Mouse (Mus musculus): ENCODE data around the gene Tpm1.

Gene Tpm1

DNA sequence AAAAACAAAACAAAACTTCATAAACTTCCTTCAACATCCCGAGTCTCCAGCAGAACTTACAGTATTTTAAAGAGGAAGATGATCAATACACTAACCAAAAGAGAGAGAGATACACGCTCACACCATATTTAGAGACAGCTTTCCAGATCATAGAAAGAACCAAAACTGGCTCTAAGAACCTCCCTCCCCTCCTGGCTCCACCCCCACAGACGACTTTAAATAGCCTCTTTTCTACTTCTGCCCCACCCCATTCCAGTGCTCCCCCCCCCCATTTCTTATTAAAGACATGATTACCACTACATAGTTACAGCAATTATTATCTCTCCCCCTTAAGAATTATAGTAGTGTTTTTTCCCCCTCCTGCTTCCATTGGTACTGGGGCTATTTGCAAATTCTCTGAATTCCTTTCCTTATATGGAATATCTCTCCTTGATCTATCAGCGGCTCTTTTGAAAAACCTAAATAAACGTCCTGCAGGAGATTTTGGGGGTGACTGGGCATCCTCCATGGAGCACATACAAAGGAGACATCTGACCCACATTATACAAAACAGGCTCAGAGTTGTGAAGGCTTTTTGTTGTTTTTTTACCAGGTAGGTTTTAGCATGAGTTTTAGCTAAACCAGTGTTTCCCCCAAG is 3.1 kb downstream of the Tpm1 start:
- DNase-seq: peak in 1 of 2 experiments; percentile 40

GRCm38 (mm10) chr9:67045306-67045675 is 3.9 kb downstream of the Tpm1 start:
- DNase-seq: no peak

DNA sequence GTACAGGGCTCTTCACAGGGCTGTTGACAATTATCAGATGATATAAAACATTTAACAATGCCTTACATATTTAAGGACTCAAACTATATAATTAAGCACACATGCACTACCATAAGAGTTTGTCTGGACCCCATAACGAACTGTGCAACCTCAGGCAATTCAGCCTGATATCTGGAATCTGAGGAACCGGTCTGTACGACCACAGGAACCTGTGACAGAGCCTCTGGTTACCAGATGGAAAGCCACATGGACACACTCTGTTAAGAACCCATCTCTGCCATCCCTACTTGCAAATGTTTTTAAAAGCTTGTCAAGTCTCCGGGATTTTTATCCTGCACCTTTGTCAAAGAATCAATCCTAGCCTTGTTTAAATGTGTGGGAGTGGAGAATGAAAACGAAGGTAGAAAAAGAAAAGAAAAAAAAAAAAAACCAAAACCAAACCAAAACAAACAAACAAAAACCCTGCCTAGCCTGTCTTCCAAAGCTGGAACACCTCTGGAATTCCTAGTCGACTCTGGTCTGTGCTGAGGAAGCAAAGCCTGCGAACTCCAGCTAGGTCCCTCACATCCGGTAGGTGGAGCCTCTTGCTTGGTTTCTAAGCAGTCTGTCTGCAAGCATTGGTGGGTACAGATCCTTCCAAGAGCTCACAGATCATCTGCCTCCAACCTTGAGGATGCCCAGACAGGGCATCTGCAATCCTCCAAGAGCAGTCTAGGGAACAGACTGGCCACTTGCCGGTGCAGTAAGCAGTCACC is 4.5 kb downstream of the Tpm1 start:
- peak; percentile 76 to 84 for DNase-seq

GRCm38 (mm10) chr9:67043231-67044199 is 5.7 kb downstream of the Tpm1 start:
- DNase-seq: peak; percentile 100

GRCm38 (mm10) chr9:67042813-67043207 is 6.4 kb downstream of the Tpm1 start:
- DNase-seq: no peak

DNA sequence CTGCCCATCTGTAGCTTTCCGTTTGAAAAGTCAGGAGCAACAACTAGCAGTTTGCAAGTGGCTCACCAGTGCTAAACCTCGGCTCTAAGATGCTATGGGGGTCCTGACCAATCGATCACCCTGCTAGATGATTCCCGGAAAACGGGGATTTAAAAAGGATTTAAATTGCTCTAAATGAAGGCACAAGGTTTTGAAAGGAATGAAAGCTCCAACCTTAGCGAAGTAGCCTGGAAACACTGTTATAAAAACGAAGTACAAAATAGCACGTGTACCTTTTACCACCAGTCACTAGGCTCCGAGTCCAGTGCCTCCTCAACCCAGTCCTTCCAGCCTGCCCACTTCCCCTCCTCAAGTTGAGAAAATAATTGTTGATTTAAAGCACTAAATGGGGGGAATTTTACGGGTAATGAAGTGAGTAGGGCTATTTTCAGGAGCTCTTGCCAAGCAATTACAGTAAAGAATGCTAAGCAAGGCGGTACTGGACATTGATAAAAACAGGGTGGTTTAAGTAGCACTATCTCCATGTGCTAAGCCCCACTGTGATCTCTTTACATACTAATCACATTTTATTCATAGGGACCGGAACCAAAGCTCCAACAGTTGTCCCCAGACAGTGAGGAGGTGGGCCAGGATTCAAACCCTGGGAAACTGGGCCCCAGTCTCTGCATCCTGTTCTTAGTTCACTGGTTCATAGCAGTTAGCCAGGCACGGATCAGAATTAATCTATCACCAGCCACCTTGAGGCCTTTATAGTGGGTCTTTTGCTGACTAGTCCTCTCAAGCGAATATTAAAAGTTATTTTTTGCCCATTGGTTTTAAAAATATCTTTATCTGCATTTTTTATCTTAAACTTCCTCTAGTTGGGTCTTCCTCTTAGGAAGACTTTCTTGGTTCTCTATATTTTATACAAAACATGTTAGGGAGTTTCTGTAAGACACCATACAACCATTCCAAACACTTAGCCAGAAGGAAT is 7.1 kb downstream of the Tpm1 start:
- no peak for DNase-seq

GRCm38 (mm10) chr9:67040963-67041839 is 8.0 kb downstream of the Tpm1 start:
- DNase-seq: no peak

DNA sequence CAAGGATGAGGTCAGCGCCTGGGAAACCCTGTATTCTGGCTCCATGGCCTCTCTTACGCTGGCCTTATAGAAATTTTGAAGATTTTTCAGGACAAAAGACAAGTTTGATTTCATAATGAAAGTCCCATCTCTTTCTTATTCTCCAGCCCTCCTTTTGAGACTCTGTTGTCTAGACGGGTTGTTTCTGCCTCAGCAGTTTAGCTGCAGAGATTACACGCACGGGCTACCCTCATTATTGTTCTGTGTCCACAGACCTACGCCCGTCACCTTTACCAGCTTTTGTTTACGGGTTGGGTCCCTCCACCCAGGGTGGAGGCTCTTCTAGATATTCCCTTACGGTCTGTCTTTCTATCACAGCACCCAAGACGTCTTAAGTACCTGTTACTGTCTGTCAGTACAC is 9.3 kb downstream of the Tpm1 start:
- no peak for DNase-seq

DNA sequence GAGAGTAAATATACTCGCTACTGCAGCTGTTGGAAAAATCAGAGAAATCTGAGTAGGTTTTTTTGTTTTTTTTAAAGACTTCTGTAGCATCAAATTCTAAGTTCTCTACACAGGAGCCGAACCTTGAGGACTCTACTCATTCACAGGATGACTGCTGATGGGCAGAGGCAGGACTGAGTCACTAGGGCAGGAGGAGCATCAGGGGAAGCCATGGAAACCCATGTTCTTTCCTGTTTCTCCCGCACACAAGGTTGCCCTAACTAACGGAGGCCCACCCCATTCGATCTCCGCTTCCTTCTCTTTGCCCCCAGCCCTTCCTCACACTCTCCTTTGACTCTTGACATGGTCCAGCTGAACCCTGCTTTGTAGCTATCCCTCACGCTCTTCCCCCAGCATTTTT is 10.5 kb downstream of the Tpm1 start:
- DNase-seq: no peak

GRCm38 (mm10) chr9:67037666-67038065 is 11.5 kb downstream of the Tpm1 start:
- DNase-seq: no peak

DNA sequence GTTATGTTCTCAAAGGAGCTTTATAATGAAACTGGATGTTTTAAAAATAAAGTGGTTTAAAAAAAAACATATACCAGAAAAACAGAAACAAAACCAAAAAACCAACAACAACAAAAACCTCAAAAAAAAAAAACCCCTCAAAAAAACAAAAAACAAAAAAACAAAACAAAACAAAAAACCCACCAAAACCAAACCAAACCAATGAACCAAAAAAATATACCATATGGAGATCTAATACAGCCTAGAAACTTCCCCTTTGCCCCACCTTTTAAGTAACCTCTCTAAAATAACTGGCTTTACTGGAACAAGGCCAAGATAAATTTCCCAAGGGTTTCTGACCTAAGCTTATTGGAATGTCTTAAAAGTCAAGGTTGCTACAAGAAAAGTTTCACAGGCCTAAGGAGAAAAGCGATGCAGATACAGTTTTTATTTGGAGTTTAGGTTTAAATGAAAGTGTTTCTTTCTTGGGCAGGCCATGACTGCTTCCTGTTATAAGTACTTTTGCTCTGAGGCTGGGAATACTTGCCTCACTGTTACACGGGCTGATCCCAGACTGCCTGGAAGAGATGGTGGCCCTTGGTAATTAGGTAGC is 12.6 kb downstream of the Tpm1 start:
- DNase-seq: no peak

DNA sequence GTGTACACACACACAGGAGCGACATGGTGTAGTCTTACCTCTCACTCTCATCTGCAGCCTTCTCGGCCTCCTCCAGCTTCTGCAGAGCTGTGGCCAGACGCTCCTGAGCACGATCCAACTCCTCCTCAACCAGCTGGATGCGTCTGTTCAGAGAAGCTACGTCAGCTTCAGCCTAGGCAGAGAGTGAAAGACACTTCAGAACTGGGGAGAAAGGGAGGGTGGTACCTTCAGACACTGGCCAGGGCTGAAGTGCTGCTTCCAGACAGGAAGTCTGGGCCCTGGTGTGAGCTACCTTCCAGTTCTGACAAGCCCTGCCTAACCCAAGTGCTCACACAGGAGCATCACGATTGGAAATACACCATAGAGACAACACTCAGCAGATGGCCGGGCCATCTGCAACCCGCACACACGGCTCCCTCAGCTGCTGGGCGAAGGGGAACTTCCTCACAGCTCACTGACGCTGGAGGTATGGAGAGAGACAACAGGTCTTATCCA is 13.2 kb downstream of the Tpm1 start:
- DNase-seq: peak in 1 of 2 experiments; percentile 35

GRCm38 (mm10) chr9:67034677-67035076 is 14.5 kb downstream of the Tpm1 start:
- DNase-seq: no peak

GRCm38 (mm10) chr9:67033016-67033415 is 16.2 kb downstream of the Tpm1 start:
- DNase-seq: no peak

- DNase-seq: no peak
Observed at GRCm38 (mm10) chr9:67032611-67033010, 16.6 kb downstream of the Tpm1 start.

DNA sequence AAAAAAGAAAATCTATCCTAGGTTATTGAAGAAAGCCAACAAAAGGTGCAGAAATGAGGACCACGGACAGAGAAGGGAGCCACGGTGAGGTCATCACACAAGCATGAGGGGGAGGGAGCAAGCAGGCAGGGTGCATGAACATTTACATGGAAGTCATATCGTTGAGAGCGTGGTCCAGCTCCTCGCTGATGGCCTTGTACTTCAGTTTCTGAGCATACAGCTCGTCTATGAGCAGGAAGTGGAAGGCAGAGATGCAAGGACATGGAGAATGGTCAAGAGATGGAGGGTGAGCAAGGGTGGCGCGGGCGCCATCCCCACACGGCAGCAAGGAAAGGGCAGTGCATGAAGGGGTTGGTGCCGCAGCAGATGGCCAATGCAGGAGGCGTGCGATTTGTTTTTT is 19.7 kb downstream of the Tpm1 start:
- no peak for DNase-seq

GRCm38 (mm10) chr9:67028929-67029328 is 20.3 kb downstream of the Tpm1 start:
- no peak for DNase-seq

DNA sequence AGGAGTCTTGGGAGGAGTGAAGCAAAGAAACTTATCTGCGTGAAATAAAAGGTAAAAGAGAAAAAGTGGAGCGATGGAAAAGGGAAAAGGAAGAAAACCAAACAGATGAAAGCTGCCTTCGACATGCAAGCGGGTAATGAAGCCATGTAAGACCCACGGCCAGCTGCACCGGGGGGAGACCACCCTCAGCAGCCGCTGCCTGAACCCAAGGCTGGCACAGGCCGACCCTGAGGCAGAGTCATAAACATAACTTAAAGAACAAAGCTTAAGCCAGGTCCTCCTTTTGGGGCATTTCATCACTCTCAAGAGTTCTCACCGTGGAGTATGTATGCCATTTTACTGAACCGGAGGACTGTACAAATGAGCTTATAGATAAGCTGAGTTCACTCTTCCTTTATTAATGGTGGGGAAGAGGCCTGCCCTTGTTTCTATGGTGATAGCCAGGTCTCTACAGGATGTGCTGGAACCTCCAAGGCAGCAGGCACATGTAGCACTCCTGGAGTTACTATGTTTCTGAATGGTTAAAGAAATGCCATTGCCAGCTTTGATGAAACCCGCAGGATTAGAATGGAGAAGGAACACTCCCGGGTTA is 21.0 kb downstream of the Tpm1 start:
- no peak for DNase-seq

DNA sequence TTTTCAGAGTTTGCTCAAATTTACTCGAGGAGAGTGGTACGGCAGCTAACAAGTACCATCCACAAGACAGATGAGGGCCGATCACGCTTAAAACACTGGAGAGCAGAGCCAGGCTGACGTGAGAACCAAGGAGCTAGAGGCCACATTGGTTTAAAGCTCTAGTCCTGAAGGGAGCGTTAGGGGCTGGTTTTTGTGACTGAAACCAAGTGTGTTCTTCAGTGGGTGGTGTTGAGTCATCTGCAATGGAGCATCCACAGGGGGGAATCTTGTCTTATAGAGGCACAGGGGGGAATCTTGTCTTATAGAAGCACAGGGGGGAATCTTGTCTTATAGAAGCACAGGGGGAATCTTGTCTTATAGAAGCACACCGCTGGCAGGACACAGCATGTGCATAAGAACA is 22.3 kb downstream of the Tpm1 start:
- DNase-seq: no peak

- DNase-seq: no peak
Observed at GRCm38 (mm10) chr9:67026061-67026460, 23.1 kb downstream of the Tpm1 start.

All from kidney, postnatal 4 days (tissue).